Mouse (Mus musculus): ENCODE measurements at regions not wholly inside any gene's neighbourhood (a gene's known extent, or its start where the extent isn't known, plus 50 kb on each side); places are given as distances from the start of the nearest gene placed in this dataset.

- TF ChIP-seq POLR2A (IDR thresholded peaks at IDR 0.05; ENCODE audit: borderline replicate concordance, insufficient read depth, low read length) = no peak
- TF ChIP-seq CTCF (IDR thresholded peaks at IDR 0.05; ENCODE audit: borderline replicate concordance, insufficient read depth, low read depth, low read length) = no peak
These were observed 499.4 kb upstream of the St8sia4 start for GRCm38 (mm10) chr1:96166767-96167166.
